Mouse (Mus musculus) liver, adult (tissue): ENCODE results near the gene Sdsl.

Source experiments
- GATA4 ChIP-seq: IDR thresholded peaks from 2 replicates; pipeline ENCODE4 v1.6.1; 2014; ENCODE audit warnings: mild to moderate bottlenecking, low read length; ENCODE audit not compliant: insufficient replicate concordance

Gene Sdsl

DNA sequence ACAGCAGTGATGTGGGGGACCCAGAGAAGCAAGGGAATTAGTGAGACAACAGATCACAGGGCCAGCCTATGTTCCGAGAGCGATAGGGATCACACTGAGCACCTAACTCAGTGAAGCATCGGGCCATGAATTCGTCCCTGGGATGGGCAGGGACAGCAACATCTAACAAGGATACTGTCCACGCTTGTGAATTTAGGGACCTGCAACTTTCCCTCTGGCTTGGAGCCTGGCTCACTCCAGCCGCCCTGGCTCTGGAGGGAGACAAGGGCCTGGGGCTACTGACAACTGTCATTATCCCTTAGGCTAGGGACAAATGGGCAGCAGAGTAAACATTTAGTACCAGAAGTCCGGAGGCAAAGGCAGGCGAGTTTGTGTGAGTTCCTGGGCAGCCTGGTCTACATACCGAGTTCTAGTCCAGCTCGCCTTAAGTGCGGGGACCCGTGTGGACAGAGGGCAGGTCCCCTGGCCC, 30.1 kb upstream of the Sdsl start:
- no peak for TF ChIP-seq GATA4

DNA sequence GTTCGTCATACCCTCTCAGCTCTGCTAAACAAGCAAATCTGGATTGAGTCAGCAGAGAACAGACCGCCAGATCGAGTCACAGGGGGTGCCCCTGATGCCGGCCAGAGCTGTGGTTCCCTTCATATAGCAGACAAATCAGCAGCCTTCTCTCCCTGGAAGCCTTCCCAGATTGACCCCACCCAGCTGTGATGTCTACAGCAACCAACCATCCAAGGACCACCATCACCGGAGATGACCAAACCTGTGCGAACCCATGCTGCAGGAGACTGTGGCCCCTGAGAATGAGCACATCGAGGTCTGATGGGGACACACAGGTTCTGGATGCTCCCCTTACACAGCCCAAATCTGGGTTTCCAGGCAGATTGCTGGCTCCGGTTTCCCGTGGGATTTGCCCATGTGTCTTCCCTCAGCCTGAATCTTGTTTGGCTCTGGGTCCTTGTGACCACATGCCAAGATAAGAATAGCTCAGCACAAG, 29.6 kb upstream of the Sdsl start:
- TF ChIP-seq GATA4, result no peak

DNA sequence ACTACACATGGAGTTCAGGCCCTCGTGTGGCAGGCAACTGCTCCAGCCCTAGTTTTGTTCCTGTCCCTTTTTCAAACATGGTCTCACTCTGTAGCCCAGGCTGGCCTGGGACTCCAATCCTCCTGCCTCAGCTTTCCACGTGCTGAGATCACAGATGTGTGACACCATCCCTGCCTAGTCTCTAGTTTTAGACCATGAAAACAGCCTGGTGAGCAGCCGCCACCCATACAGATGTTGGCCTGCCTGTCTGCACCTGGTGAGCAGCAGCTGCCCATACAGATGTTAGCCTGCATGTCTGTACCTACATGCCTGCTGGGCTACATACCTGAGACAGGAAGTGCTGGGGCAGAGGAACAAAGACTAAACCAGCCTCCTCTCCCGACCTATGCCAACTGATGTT, 26.6 kb upstream of the Sdsl start:
- TF ChIP-seq GATA4, result no peak

DNA sequence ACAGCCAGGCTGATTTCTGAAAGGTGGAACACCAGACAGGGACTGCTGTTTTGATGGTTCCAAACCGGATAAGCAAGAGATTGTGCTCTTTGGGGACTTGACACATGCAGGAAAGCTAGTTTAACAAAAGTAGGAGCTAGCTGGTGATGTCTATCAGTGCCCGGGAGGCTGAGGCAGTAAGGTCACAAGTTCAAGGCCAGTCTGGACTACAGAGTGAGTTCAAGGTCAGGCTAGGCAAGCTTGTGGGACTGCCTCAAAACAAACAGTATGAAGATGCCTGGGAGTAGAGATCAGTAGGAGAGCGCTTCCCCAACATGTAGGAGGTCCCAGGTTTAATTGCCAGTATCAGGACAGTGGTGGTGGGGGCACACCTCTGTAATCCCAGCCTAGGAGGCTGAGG, 24.5 kb upstream of the Sdsl start:
- TF ChIP-seq GATA4, result no peak

DNA sequence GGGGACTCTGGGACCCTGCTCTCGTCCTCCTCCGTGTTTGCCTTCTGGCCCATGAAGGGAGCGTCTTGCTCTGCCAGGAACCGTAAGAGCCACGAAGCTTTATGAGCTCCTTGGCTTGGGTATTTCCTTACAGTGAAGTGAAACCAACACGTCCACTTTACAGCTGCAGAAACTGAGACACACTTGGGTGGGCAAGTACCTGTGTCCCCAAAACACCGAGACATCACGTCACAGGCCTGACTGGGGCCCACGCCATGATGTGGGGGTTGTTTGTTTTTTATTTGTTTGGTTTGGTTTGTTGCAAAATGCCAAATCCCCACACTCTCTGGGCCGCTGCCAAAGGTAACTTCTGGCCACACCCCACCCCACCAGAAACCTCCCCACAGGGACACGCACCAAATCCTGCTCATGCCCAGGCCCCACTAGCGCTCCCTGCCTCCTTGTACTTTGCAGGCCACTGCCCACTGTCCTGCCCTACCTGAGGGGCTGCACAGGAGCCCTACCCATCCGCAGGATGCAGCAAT, 23.2 kb upstream of the Sdsl start:
- no peak for TF ChIP-seq GATA4

DNA sequence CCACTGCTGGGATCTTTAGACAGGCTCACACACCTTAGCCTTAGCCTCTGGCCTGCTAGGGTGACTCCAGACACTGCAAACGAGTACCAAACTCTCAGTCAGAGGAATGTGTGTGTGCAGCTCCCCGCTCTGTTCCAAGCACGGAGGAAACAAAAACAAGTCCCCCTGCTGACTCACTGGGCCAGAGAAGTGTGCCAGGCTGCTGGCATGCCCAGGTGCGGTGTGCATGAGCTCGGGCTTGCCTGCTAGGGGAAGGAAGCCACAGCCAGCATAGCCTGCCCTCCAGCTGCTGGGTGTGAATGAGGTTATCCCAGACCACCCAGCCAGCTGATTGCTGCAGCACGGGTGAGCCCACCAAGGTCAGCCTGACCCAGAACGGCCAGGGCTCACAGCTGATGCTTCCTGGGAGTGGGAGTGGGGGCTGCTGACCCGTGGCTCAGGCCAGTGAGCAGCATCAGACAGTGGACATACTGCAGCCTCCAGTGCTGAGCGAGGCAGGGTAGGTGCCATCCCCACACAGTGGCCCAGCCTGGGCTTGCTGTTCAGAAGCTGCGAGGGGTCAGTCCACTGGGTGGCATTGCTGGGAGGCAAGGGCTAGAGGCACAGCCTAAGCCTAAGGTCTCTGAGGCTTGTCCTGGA, 22.6 kb upstream of the Sdsl start:
- TF ChIP-seq GATA4, result no peak

DNA sequence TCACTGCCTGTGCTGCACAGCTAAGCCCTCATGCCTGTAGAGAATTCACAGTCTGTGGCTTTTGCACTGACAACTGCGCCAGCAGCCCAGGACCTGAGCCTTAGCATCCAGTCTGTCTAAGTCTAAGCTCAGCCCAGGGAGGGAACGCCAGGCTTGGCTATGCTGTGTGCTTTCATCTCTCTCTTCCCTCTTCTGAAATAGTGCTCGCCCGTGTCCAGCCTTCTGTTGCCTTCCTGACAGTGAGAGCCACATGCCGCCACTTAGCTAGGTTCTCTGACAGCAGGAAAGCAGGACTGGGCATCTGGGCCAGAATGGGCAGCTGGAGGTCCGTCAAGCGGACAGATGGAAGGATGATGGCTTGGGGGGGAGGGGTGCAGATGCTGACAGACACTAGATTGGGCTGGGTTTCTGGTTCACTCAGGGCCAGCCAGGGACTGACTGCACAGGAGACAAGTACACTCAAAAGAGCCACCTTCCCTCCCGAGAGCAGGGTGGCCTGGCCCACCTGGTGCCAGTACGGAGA, 21.3 kb upstream of the Sdsl start:
- no peak for TF ChIP-seq GATA4

DNA sequence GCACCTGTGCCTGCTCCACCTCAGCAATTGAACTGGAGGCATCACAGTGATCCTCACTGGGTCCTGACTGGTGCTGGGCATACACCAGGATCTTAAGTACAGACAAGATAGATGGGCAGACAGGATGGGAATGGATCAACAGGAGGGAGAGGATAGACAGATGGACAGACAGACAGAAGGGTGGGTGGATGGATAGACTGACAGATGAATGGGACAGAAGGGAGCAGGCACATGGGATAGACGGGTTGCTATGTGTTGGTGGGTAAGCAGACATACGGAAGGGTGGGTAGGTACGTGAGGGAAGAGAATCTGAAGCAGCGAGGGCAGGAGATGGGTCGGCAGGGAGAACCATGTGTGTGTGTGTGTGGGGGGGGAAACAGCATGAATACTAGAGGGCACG, 20.8 kb upstream of the Sdsl start:
- TF ChIP-seq GATA4, result no peak

DNA sequence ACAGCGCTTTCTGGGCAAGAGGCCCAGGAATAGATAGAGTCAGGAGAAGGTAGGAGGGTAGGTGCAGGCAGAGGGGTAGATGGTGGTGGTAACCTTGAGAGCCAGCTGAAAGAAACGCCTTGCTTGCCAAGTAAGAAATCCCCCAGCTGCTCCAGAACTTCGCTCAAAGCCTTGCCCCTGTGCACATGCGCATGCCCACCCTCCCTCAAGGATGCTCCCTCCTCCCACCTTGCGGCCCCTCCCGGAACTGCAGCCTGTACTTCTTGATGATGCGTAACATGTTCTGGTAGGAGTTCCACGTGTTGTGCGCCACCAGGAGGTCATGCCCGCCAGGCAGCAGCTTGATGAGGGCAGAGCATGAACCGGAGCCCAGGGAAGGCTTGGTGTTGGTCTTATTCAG, 19.8 kb upstream of the Sdsl start:
- TF ChIP-seq GATA4, result no peak

DNA sequence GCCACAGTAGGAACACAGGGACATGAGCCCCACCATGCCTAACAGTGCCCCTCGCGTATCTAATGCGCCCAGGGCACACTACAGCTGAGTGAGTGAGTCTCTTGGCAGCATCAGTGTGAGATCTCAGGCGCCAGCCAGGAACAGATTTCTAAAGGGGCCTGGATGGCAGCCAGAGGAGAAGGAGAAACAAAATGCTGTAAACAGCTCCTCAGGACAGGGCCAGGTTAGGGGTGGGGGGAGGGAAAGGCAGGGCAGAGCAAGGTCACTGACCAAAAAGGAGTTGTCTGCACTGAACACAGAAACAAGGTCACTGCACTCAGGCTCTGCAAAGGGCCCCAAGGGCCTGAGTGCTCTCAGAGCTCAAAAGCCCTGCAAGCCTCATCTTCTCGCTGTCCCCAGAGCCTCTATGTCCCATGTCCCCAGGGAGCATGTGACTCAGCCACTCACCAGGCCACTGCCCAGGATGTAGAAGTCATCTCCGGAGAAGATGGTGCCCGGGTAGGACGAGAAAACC, 18.1 kb upstream of the Sdsl start:
- no peak for TF ChIP-seq GATA4

DNA sequence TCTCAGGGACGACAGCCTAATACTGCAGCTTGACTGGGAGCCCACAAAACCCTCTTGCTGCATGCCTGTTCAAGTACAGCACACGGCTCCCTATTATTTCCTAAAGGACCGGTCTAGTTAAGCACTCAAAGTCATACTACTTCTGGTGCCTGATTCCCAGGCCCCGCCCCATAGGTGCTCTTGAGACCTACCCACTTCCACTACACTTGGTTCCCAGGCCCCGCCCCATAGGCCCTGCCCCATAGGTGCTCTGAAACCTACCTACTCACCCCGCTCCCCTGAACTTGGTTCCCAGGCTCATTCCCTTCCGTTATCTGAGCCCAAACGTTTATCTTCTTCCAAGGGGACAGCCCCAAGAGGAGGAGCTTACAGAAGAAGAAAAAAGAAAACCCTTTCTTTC, 15.2 kb upstream of the Sdsl start:
- TF ChIP-seq GATA4, result no peak

DNA sequence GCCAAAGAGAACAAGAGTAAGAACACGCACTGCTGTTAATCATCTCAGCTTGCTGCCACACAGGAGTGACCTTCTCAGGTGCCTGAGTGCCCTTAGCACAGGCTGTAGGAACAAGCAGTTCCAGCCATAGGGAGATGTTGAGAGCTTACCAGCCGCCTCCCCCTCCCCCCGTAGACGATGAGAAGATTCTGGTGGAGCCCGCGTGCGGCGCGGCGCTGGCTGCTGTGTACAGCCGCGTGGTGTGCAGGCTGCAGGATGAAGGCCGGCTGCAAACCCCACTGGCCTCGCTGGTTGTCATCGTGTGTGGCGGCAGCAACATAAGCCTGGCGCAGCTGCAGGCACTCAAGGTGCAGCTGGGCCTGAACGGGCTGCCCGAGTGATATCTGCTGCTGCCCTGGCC, 10.8 kb upstream of the Sdsl start:
- no peak for TF ChIP-seq GATA4

DNA sequence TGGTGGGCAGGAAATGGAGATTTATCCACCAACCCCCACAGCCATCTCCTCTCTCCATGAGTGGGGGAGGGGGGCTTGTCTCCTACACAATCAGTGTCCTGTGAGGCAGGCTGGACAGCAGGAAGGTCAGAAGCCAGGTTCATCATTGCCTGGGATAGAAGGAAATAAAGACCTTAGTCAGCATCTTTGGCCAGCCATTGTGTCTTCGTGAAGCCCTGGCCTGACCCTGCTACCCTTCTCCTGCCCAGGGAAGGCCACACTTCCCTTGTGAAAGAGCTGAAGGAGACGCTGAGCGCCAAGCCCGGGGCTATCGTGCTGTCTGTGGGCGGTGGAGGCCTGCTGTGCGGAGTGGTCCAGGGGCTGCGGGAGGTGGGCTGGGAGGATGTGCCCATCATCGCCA, 8.6 kb upstream of the Sdsl start:
- TF ChIP-seq GATA4, result no peak

DNA sequence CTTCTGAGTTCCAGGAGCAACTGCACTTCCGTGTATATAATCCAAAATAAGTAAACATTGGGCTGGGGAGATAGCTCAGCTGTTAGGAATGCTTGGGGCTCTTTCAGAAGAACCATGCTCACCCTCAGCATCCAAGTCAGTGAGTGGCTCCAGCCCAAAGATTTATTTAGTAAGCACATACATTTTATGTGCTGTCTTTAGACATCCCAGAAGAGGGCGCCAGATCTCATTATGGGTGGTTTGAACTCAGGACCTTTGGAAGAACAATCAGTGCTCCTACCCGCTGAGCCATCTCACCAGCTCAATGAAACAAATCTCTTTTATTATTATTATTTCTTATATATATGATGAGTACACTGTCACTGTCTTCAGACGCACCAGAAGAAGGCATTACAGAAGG, 6.9 kb upstream of the Sdsl start:
- TF ChIP-seq GATA4, result no peak

DNA sequence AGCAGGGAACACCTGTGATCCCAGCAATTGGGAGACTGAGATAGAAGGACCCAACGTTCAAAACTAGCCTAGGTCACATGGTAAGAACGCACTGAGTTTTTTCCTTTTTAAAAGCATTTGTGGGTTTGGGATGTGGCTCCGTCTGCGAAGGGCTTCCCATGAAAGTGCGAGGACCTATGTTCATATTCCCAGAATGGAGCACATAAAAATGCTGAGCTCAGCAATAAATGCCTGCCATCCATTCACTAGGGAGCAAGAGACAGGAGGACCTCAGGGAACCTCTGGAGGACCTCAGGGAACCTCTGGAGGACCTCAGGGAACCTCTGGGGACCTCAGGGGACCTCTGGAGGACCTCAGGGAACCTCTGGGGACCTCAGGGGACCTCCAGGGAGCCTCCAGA, 5.4 kb upstream of the Sdsl start:
- no peak for TF ChIP-seq GATA4

DNA sequence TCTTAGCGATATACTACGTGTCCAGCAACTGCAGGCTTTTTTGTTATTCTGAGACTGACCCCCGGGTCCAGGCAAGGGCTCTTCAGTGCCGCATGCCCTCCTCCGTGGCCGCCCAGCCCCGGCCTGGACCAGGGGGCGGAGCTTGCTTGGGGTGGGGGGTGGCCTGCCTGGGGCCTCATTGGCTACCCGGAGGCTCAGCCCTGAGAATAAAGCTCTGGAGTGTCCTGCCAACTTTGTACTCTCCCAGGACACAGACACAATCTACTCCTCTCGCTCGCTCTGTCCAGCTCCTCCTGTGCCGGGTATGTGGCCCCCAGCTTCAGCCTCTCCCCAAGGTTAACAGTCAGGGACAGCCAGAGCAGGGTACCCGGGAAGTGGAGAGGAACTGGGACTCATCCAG, 3.7 kb upstream of the Sdsl start, which contains the start of gene Sds:
TSS of gene Sds (plus strand) at position 231 of the 400 bp plus-strand sequence.
- TF ChIP-seq GATA4, result no peak

DNA sequence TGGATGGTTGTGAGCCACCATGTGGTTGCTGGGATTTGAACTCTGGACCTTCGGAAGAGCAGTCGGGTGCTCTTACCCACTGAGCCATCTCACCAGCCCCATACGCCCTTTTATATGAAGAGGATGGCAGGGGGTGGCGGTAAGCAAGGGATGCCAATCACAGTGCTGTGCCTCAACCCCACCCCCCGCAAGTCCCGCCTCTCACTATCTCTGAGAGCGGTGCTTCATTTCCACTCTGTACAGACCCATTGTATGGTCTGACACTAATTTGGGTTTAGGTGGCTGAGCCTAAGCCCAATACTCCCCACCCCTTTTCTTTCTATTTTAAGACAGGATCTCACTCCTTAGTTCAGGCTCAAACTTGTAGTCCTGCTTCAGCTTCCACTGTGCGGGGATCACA, 3.3 kb upstream of the Sdsl start:
- TF ChIP-seq GATA4, result no peak
